Mouse (Mus musculus): ENCODE results near the gene Zdhhc22. TPM values are rescaled to one million over a fixed set of nuclear protein-coding genes. Genes with fewer than 3 reads are reported as not detected.

The Zdhhc22 gene
- polyA plus RNA-seq, 1 experiment from 2014 or later = 0.23 TPM

GRCm38 (mm10) chr12:86986562-86986961 lies 3.7 kb downstream of the Zdhhc22 start:
- Histone ChIP-seq H3K4me1 (ENCODE audit: control insufficient read depth, insufficient read depth, low read length) (peaks cover 7% of the 10 kb centered on the region; the same call in 1 of the 2 replicates), H3K9ac (ENCODE audit: low read depth, low read length) (no peak overlapping the region), H3K36me3 (ENCODE audit: control insufficient read depth, insufficient read depth, low read length) (no peaks in the 10 kb centered on the region), H3K4me2 (ENCODE audit: low read depth, low read length) (no peak overlapping the region), H3K27ac (ENCODE audit: low read length) (no peak overlapping the region), H3K27me3 (replicated peaks; ENCODE audit: control insufficient read depth, insufficient read depth, low read length) (peaks cover 54% of the 10 kb centered on the region), H3K9me3 (ENCODE audit: control insufficient read depth, low read length) (no peaks in the 10 kb centered on the region), H3K4me3 (ENCODE audit: low read length) (no peak overlapping the region)
- ATAC-seq = no peak
- WGBS = 68% methylated on average over 4 of the region's 4 CpGs

GRCm38 (mm10) chr12:86984194-86984555 lies 6.1 kb downstream of the Zdhhc22 start:
- H3K9me3 ChIP-seq (ENCODE audit: control insufficient read depth, low read length) = no peaks in the 10 kb centered on the region
- peaks cover 30% of the 10 kb centered on the region for H3K27me3 ChIP-seq (replicated peaks; ENCODE audit: control insufficient read depth, insufficient read depth, low read length)
- ATAC-seq = no peak
- H3K4me3 ChIP-seq (ENCODE audit: low read length) = no peak overlapping the region
- no peak overlapping the region for H3K27ac ChIP-seq (ENCODE audit: low read length)
- 9% methylated on average over 6 of the region's 6 CpGs for WGBS
- no peaks in the 10 kb centered on the region for H3K4me1 ChIP-seq (ENCODE audit: control insufficient read depth, insufficient read depth, low read length)
- H3K36me3 ChIP-seq (ENCODE audit: control insufficient read depth, insufficient read depth, low read length) = no peaks in the 10 kb centered on the region
- H3K4me2 ChIP-seq (ENCODE audit: low read depth, low read length) = no peak overlapping the region
- H3K9ac ChIP-seq (ENCODE audit: low read depth, low read length) = no peak overlapping the region

DNA sequence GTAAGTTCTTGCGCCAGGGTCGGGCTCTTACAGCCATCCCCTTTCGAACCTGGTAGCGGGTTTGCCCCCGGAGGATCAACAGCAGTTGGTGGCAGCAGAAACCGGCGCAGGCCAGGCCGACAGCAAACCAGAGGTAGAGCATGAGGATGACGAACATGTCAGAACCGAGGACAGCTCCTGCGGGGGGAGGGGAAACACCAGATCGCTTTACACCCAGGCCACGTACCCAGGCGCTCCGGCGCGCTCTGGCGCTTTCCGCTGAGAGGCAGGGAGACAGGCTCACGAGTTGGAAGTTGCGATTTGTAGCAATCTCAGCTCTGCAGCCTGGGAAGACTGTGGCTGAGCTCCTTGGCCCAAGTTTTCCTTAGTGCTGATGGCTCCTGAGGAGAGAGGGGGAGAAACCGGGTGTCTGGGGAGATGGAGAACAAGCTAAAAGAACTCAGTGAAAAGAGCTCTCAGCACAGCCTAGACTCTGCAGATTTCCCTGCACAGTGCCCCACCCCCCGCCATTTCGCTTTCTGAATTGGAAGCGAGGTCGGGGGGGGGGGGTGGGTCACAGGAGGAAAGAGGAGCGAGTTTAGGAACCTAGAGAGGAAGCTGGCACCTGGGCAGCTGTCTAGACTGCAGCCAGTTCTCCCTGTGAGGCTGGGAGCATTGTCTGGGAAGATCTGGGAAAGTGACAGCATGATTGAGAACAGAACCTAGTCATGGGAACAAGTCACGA lies 6.6 kb downstream of the Zdhhc22 start:
- no peak overlapping the region for H3K4me3 ChIP-seq (ENCODE audit: low read length)
- H3K9me3 ChIP-seq (ENCODE audit: control insufficient read depth, low read length) = no peaks in the 10 kb centered on the region
- H3K9ac ChIP-seq (ENCODE audit: low read depth, low read length) = no peak overlapping the region
- ATAC-seq = 0 out of 2 replicates have a peak, but pooled peaks have one; percentile 55
- 3% methylated on average over 27 of the region's 28 CpGs for WGBS
- H3K4me2 ChIP-seq (ENCODE audit: low read depth, low read length) = no peak overlapping the region
- no peaks in the 10 kb centered on the region for H3K36me3 ChIP-seq (ENCODE audit: control insufficient read depth, insufficient read depth, low read length)
- H3K27me3 ChIP-seq (replicated peaks; ENCODE audit: control insufficient read depth, insufficient read depth, low read length) = peaks cover 24% of the 10 kb centered on the region
- H3K27ac ChIP-seq (ENCODE audit: low read length) = no peak overlapping the region
- no peaks in the 10 kb centered on the region for H3K4me1 ChIP-seq (ENCODE audit: control insufficient read depth, insufficient read depth, low read length)

GRCm38 (mm10) chr12:86981180-86981579 lies 9.1 kb downstream of the Zdhhc22 start:
- Histone ChIP-seq H3K9ac (ENCODE audit: low read depth, low read length) (no peak overlapping the region), H3K4me3 (ENCODE audit: low read length) (no peak overlapping the region), H3K27me3 (replicated peaks; ENCODE audit: control insufficient read depth, insufficient read depth, low read length) (peaks cover 15% of the 10 kb centered on the region), H3K9me3 (ENCODE audit: control insufficient read depth, low read length) (no peaks in the 10 kb centered on the region), H3K27ac (ENCODE audit: low read length) (no peak overlapping the region), H3K4me2 (ENCODE audit: low read depth, low read length) (no peak overlapping the region), H3K4me1 (ENCODE audit: control insufficient read depth, insufficient read depth, low read length) (peaks cover 2% of the 10 kb centered on the region; the same call in 1 of the 2 replicates), H3K36me3 (ENCODE audit: control insufficient read depth, insufficient read depth, low read length) (no peaks in the 10 kb centered on the region)
- WGBS = 27% methylated on average over 9 of the region's 9 CpGs
- ATAC-seq = no peak

GRCm38 (mm10) chr12:86977833-86978232 lies 12.4 kb downstream of the Zdhhc22 start:
- H3K36me3 ChIP-seq (ENCODE audit: control insufficient read depth, insufficient read depth, low read length) = no peaks in the 10 kb centered on the region
- H3K4me3 ChIP-seq (ENCODE audit: low read length) = no peak overlapping the region
- WGBS = 12% methylated on average over 15 of the region's 15 CpGs
- H3K4me1 ChIP-seq (ENCODE audit: control insufficient read depth, insufficient read depth, low read length) = peaks cover 21% of the 10 kb centered on the region
- no peak overlapping the region for H3K9ac ChIP-seq (ENCODE audit: low read depth, low read length)
- H3K27me3 ChIP-seq (replicated peaks; ENCODE audit: control insufficient read depth, insufficient read depth, low read length) = peaks cover 3% of the 10 kb centered on the region; the same call in 1 of the 2 replicates
- no peak overlapping the region for H3K4me2 ChIP-seq (ENCODE audit: low read depth, low read length)
- no peak overlapping the region for H3K27ac ChIP-seq (ENCODE audit: low read length)
- no peak for ATAC-seq
- H3K9me3 ChIP-seq (ENCODE audit: control insufficient read depth, low read length) = no peaks in the 10 kb centered on the region

GRCm38 (mm10) chr12:86976511-86977168 lies 13.6 kb downstream of the Zdhhc22 start:
- Histone ChIP-seq H3K4me2 (ENCODE audit: low read depth, low read length) (no peak overlapping the region), H3K36me3 (ENCODE audit: control insufficient read depth, insufficient read depth, low read length) (no peaks in the 10 kb centered on the region), H3K4me1 (ENCODE audit: control insufficient read depth, insufficient read depth, low read length) (peaks cover 23% of the 10 kb centered on the region), H3K4me3 (ENCODE audit: low read length) (no peak overlapping the region), H3K27ac (ENCODE audit: low read length) (no peak overlapping the region), H3K27me3 (replicated peaks; ENCODE audit: control insufficient read depth, insufficient read depth, low read length) (no peaks in the 10 kb centered on the region), H3K9me3 (ENCODE audit: control insufficient read depth, low read length) (no peaks in the 10 kb centered on the region), H3K9ac (ENCODE audit: low read depth, low read length) (no peak overlapping the region)
- WGBS = 50% methylated on average over 6 of the region's 6 CpGs
- no peak for ATAC-seq

DNA sequence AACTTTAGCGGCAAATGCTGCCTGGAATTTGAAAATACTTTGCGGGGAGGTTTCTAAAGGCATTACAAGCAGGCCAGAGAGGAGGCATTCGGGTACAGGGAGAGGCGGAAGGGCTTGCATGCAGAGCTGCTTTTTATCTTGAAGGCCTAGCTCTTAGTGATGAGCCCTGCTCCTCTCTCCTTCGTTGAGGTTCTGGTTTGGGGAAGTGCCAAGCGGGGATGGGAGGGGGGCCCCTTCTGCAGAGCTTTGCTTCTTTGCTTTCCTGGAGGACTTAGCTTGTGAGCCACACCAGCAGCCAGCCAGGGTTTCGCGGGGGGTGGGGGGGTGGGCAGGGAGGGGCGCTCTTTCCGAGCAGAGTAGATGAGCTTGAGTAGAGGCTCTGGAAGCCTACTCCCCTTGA lies 14.5 kb downstream of the Zdhhc22 start:
- Histone ChIP-seq H3K9me3 (ENCODE audit: control insufficient read depth, low read length) (no peaks in the 10 kb centered on the region), H3K36me3 (ENCODE audit: control insufficient read depth, insufficient read depth, low read length) (no peaks in the 10 kb centered on the region), H3K27me3 (replicated peaks; ENCODE audit: control insufficient read depth, insufficient read depth, low read length) (no peaks in the 10 kb centered on the region), H3K27ac (ENCODE audit: low read length) (no peak overlapping the region), H3K4me2 (ENCODE audit: low read depth, low read length) (no peak overlapping the region), H3K4me1 (ENCODE audit: control insufficient read depth, insufficient read depth, low read length) (peaks cover 23% of the 10 kb centered on the region), H3K4me3 (ENCODE audit: low read length) (no peak overlapping the region), H3K9ac (ENCODE audit: low read depth, low read length) (no peak overlapping the region)
- WGBS = 53% methylated on average over 10 of the region's 10 CpGs
- no peak for ATAC-seq

DNA sequence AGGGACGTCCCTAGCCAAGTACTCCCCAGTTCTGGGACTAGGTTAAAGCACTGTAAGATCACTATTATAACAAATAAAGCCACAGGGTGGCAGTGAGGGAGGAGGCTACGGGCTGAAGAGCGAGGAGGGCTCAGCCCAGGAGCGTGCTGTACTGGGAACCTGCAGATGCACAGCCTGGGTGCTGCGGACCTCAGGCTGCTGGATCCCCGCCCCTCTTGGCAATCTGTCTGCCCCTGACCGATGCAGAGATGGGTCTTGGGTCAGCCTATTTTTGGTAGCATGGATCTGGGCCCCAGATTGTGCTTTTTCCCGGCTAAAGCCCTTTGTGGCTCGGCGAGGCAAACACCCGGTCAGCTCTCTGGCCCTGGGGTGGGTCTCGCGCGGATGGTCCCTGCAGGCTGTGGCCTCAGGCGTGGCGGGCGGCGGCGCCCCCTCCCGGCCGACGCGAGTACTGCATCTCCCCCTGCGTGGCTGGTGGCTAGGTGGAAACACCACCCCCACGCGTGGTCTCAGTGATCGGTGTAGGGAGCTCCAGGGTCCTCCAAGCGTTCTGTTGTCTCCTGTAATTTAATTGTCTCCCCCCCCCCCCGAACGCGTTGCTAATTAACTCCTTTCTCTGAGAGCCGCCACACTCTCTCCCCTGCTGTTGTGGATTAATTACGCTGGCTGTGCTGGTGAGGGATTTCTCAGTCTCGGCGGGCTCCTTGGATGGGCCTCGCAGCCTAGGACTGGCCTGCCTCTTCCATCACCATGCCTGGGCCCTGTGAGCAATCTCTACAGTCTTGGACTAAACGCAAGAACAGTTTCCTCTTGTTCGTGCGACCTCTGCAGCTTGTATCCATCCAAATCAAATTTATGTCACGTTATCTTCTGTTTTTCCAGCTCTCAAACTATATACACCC lies 15.6 kb downstream of the Zdhhc22 start:
- no peaks in the 10 kb centered on the region for H3K9me3 ChIP-seq (ENCODE audit: control insufficient read depth, low read length)
- 7% methylated on average over 39 of the region's 40 CpGs for WGBS
- no peaks in the 10 kb centered on the region for H3K27me3 ChIP-seq (replicated peaks; ENCODE audit: control insufficient read depth, insufficient read depth, low read length)
- no peaks in the 10 kb centered on the region for H3K36me3 ChIP-seq (ENCODE audit: control insufficient read depth, insufficient read depth, low read length)
- H3K4me2 ChIP-seq (ENCODE audit: low read depth, low read length) = peak overlapping the region; percentile 50
- peak; percentile 54 for ATAC-seq
- H3K4me3 ChIP-seq (ENCODE audit: low read length) = peak overlapping the region; percentile 33
- H3K27ac ChIP-seq (ENCODE audit: low read length) = no peak overlapping the region; the same call in 1 of the 2 replicates
- H3K4me1 ChIP-seq (ENCODE audit: control insufficient read depth, insufficient read depth, low read length) = peaks cover 23% of the 10 kb centered on the region
- peak overlapping the region; percentile 48; the same call in 1 of the 2 replicates for H3K9ac ChIP-seq (ENCODE audit: low read depth, low read length)

- 36% methylated on average over 8 of the region's 8 CpGs for WGBS
- no peak overlapping the region for H3K4me3 ChIP-seq (ENCODE audit: low read length)
- no peaks in the 10 kb centered on the region for H3K36me3 ChIP-seq (ENCODE audit: control insufficient read depth, insufficient read depth, low read length)
- no peaks in the 10 kb centered on the region for H3K9me3 ChIP-seq (ENCODE audit: control insufficient read depth, low read length)
- H3K27me3 ChIP-seq (replicated peaks; ENCODE audit: control insufficient read depth, insufficient read depth, low read length) = no peaks in the 10 kb centered on the region
- no peak overlapping the region for H3K9ac ChIP-seq (ENCODE audit: low read depth, low read length)
- H3K27ac ChIP-seq (ENCODE audit: low read length) = peak overlapping the region; percentile 21; the same call in 1 of the 2 replicates
- H3K4me1 ChIP-seq (ENCODE audit: control insufficient read depth, insufficient read depth, low read length) = peaks cover 23% of the 10 kb centered on the region
- no peak overlapping the region for H3K4me2 ChIP-seq (ENCODE audit: low read depth, low read length)
- ATAC-seq = 0 out of 2 replicates have a peak, but pooled peaks have one; percentile 26
Observed at GRCm38 (mm10) chr12:86973706-86974105, 16.5 kb downstream of the Zdhhc22 start.

All from intestine, embryonic 16.5 days (tissue).